Mouse (Mus musculus) neural tube, embryonic 10.5 days (tissue): ENCODE measurements around the gene Fer1l4.
A peak's percentile ranks its signal among the peaks of the same experiment; 100 is the strongest.

ENCODE experiments used
- DNase-seq: peaks from one replicate; pipeline ENCODE4 v3.0.0-alpha.2; 2017; ENCODE audit warnings: low spot score; ENCODE audit errors: extremely low spot score

The Fer1l4 gene

DNA sequence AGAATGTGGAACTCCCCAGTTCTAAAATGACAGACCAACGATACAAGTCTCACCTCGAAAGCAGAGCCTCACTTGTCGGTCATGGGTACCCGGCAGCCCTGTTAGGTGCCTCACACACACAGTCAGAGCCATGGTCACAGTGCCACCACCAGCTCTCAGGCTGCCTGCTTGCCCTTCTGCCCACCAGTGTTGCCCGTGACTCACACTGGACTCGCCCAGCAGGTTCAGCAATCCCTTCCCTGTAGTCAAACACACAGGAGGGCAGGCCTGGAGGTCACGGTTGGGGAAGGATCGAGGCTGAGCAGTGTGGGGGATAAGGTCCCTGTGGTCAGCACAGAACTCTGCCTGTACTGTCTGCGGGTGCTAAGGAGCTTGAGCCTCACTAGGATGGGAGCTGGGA is at the start of gene Fer1l4:
Gene Fer1l4, minus strand, starts transcription at position 132 of the 400 bp plus-strand sequence.
- DNase-seq, result no peak

DNA sequence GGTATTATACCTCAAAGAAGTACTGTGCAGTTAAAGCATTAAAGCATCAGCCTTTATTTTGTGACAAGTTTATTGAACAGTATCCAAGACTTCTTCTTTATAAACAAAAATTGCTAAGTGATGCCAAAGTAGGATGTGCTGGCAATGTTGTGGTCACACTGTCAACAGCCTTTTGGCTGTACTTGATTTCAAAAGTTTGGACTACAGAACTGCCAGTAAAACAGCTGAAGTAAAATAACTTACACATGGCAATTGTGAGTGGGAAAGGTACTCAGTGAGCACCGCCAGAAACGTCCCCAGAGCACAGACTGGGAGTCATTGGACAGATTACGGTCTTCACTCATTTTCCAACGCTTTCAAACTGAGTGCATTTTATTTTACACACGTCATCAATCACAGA is 39.2 kb upstream of the Fer1l4 start:
- no peak for DNase-seq

DNA sequence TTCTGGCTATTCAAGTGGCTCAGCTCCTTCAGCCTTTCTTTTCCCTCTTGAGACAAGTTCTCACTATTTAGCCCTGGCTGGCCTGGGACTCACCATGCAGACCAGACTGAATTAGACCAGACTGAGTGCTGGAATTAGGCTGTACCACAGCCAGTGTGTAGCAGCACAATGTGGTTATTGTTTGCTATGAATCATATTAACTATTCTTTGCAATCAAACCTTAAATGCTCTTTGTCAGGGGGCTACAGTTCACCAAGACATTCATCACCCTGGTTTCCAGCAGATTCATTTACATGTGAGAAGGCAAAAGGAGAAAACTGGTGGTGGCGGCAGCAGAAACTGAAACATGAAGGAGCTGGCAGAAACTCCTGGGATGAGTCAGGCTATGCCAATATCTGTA is 37.1 kb upstream of the Fer1l4 start:
- DNase-seq, result no peak

DNA sequence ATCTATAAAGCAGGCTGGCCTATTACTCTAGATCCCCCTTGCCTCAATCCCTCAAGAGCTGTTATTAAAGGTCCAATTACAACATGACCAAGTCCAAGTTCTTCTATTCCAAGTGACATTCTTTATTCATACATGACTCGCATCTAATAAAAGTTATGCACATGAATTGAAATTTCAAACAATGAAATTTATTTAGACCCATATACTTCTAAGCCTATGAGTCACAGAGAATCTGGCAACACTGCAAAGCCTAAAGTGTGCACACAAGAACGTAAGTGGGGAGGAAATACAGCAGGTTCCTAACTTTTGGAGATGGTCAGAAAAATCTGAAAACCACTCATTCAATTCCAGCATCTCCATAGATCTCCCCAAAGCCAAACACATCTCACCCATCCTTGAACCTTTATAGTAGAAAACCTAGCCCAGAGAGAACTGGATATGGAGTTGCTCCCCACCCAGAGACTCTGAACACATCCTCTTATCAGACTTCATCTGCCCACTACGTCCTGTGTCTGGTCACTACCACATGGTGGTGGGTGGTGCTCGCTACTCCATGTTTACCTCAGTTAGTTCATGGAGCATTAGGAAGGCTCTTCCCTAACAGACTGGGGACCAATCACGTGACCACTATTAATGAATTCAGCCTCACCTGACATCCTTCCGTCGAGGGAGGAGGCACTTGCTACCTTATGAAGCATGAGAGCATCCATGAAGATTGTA is 34.8 kb upstream of the Fer1l4 start:
- no peak for DNase-seq

DNA sequence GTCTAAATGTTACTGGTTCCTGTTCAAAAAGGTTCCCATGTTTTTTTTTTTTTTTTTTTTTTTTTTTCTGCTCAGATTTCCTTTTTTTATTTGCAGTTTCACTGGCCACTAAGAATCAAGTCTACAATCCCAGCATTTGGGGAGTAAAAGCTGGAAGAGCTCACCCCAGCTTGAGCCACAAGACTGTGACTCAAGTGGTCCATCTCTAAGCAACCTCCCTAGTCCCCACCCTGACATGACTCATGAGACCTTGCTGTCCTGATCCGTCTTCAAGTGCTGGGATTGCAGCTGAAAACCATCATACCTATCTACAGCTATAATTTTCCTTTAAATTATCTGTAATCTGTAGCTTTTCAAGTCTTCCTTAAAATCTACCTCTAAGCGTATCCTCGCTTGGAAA is 31.8 kb upstream of the Fer1l4 start:
- DNase-seq, result no peak

DNA sequence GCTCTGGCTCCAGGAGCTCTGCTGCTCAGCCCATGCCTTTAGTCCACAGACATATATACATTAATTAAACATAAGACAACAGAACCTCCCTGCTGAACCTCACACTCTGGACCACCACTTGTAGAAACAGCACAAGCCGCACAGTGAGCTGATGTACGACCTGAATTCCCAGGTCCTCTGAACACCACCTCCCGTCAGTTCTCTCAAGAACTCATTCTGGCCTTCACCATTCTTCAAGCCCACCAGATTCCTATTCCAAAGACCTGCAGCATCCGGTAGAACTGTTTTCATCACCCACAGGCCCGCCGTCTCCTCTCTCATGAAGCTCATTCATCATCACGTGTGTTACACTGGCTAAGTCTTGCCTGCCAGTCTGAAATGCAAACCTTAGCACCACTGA is 27.6 kb upstream of the Fer1l4 start:
- no peak for DNase-seq

DNA sequence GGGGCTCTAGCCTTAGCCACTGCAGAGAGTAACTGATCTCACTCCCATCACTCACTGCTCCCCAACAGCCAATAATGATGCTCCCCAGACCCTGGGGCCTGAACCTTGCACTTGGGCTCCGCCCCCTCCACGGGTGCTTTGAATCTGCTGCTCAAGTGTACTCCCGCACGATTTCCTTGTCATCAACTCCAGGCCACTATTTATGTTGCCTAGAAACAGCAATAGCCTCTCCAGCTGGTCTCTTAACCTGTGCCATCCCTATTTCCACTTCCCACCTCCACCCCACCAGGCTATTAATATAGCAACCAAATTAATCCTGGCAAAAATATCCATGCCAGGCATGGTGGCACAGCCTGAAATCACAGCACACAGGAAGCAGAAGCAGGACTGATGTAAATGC is 26.9 kb upstream of the Fer1l4 start:
- DNase-seq, result no peak

DNA sequence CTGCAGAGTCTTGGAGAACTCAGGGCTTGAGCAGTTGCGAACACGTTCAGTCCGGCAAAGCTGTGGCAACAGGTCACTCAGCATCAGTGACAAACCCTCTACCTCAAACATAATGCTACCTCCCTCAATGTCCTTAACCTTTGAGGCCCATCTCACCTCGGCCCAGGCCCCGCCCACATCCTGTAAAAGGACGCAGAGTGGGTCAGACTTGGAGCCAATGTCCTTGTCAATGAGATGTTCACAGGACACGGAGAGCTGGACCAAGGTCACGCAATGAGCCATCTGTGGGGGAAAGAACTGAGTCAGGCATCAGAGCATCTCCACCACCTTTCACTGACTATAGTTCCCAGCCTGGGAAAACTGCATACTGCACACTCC is 26.4 kb upstream of the Fer1l4 start:
- DNase-seq, result no peak

DNA sequence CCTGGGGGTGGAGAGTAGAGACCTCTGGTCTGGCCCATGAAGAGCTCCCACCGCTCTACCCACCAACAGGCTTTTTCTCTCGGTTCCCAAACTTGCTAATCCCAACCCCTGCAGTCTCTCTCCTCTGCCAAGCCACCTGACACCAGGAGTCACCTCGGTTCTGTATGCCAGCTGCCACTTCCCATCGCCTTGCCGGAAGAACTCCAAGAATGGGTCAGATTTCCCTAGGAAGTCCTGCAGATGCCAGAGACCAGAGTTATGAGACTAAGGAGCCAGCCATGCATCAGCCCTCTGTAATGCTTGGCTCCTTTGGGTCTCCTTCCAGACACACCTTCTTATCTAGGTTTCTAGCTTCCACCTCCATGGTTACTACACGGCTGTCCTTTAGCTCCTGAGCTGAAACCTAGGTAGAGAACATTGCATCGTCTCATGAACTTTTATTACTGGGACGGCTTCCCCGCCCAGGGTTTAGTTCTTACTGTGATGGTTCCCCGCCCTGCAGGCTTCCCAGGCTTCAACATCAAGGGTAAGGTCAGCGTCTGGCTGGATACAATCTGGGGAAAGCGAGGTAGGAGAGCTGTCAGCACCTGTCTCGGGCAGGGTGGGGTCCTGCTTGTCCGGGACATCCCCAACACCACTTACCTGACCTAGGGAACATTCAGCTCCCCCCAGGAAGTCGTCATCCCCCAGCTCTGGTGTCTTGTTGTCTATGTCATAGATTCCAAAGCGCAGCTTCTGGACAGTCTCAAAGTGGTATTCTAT is 25.9 kb upstream of the Fer1l4 start:
- no peak for DNase-seq

DNA sequence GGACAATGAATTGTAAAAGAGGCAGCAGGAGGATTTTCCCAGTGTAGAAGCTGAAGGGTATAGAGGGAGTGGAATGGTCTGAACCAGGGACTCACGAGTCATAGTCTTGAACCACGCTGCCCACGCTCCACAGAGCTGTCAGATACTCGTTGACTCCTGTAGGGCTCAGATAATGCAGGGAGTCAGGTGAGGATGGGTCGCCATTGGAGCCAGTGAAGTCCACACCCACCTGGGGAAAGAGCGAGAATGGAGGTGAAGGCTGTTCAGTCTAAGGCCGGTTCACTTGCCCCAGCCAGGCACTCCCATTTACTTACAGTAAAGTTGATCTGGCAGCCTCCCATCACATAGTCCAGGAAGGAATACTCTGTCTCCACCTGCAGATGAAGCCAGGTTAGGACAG is 24.7 kb upstream of the Fer1l4 start:
- DNase-seq, result no peak

DNA sequence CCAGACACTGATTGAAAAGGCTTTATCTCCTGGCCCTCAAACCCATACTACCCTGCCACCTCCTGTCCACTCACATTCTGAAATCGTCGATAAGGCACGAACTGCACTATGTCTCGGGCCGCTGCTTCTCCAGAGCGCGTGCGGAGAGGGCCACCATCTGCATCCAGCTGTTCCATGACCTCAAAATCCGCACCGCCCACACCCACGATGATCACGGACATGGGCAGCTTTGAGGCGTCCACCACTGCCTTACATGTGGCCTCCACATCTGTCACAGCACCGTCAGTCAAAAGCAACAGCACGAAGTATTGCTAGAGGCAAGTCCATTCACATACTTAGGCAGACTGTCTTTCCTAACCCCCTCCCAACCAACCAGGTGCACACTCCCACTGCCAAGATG is 21.0 kb upstream of the Fer1l4 start:
- DNase-seq, result no peak

DNA sequence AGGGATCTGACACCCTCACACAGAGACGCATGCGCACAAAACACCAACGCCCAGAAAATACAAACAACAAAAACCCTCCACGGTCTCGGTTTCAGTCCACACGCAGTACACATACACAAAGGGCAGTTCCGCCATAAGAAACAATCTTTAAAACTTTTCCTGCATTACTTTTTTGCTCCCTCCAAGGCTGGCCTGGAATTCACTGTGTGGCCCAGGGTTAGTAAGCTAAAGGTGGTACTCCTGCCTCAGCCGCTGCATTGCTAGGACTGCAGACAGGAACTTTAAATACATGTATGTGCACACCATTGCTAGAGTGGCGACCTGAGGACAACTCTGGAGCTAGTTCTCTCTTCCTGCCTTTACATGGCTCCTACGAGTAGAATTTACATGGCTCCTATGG is 18.5 kb upstream of the Fer1l4 start:
- no peak for DNase-seq

DNA sequence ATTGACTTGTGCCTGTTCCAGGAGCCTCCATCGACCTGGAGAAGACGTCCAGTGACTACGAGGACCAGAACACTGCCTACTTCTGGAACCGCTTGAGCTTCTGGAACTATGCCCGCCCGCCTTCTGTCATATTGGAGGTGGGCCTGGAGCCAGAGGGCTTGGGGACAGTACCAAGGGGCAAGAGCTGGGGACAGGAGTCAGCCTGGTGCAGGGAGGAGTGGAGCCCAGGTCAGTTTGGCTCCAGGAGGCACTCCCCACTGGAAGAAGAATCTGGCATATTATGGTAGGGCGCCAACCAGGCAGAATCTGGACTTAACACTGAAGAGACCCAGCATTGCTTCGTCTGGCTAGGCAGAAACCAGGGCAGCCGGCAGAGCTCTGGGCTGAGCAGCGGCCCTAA is 15.2 kb upstream of the Fer1l4 start:
- no peak for DNase-seq

DNA sequence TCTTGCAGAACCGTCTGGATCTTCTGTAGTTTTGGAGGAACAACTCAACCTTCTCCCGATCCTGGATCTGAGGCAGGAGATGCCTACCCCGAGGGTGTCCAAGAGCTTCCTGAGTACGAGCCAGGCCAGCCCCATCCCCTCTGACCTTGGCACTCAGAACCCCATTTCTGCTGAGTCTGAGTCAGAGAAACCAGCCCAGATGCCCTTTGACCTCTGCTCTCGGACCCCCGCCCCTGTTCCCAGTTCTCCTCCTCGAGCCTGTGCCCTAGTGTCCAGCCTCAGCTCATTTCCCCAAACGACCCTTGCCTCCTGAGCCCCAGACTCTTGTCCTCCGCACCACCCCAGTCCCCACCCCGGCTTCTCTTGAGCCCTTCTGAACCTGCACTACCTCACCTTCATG is 13.4 kb upstream of the Fer1l4 start:
- no peak for DNase-seq

DNA sequence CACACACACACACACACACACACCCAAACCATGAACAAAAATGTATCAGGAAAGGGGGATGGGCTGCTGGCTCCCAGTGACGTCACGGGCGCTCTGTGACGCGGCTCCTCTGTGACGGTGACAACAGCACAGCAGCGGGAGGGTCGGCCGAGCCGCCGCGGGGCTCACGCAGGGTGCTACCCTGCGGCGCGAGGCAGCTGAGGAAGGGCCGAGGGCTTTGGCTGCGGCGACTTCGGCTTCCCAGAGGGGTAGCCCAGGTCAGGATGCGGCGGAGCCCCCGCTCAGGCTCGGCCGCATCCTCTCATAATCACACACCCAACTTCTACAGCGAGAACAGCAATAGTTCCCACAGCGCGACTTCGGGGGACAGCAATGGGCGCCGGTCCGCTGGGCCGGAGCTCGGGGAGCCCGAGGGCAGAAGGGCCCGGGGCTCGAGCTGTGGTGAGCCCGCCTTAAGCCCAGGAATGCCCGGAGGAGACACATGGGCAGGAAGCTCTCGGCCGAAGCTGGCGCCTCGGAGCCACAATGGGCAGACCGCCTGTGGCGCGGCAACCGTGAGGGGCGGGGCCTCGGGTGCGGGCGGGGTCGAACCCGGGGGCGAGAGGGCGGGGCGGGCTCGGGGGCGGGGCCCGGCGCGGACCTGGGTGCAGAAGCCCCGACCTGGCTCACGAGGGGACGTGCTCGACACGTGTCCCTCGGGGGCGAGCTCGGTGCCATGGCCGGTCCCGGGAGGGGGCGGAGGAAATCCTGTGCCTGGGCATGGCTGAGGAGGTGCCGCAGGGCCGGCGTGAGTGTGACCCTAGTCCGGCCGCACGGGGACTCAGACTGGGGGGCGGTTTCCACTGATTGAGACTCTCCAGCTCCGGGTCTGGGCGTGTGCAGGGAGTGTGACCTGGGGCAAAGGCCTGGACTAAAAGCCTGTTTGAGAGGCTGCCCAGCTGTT is 12.6 kb upstream of the Fer1l4 start, which contains the start of gene Spag4:
Gene Spag4, plus strand, starts transcription at position 77 of the 943 bp plus-strand sequence.
- peak; percentile 92 for DNase-seq

DNA sequence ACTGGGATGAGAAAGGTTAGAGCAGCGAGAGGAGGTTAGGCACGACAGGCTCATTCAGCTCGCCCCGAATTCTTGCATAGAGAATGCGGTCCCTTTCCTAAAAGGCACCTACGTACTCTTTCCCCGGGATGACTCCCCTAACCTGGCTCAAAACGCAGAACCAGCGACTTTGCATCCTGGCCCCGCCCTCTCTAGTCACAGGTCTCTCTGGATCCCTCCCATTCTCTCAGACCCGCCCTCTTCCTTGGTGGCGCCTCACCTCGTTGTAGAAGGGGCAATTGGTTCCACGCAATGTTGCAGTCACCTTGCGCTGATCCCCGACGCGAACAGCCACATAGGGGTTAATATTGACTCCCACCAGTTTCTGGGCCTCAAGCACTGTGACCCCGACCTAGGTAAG is 4.8 kb downstream of the Fer1l4 start:
- DNase-seq, result no peak

DNA sequence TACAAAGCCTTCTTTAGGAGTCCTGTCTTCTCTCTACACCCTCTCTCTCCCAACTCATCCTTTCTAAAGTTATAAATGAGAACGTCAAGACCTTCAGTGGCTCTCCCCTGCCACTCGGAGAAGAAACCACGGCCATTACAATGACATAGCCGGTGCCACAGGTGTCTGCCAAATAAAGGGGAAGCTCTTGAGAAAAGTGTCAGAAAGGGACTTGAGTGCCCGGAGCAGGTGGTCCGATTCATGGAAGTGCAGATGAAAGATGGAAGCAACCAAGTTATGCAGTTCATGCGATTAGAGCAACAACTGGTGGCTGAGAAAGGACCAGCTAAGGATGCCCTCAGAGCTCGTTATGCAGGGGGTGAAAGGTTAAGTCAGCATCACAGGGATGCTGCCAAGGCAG is 9.8 kb downstream of the Fer1l4 start:
- DNase-seq, result no peak

DNA sequence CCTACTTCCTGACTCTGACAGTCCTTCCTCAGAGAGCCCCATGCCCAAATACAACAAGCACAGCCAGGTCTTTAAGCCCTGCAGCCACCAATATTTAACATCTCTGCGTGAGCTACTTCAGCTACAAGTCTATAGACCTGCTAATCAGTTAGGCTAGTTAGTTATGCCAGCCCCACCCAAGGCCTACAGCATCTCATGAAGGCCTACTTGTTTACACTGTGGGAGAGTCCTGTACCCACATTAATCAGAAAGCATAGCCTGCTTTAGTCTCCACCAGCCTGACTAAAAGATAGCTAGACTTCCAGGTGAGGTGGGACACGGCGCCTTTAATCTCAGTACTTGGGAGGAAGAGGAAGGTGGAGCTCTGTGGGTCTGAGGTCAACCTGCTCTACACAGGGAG is 13.4 kb downstream of the Fer1l4 start:
- no peak for DNase-seq

DNA sequence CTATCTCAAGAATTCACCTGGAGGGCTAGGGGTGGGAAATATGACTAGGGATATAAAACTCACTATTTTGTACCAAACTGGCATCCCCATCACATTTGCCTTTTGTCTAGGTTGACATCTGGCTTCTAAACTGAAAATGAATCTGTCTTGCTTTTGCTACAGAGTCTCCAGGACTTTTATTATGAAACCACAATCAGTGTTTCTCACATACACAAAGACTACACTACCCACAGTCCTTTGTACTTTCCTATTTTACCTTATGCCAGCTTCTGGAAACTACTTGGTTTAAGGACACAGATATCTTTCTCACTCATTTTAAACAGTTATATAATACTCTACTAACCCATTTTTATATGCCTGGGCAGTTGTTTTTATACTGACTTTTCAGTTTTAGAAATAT is 27.3 kb downstream of the Fer1l4 start:
- DNase-seq, result no peak

DNA sequence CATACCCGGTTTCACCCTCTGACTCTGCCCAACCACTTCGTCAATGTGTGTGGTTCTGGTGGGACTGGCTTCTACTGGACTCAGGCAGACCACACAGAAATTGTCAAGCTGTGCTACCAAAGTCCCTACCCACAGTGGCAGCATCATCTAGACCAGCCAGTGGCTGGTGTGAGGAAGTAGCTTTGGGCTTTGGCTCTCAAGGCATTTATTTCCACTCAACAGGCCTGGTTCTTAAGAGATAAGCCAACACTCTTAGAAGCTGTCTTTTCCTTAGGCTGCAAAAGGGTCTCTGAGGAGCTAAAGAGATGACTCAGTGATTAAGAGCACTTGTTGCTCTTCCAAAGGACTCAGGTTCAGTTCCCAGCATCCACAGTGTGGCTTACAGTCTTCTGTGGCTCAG is 31.0 kb downstream of the Fer1l4 start:
- DNase-seq, result no peak

DNA sequence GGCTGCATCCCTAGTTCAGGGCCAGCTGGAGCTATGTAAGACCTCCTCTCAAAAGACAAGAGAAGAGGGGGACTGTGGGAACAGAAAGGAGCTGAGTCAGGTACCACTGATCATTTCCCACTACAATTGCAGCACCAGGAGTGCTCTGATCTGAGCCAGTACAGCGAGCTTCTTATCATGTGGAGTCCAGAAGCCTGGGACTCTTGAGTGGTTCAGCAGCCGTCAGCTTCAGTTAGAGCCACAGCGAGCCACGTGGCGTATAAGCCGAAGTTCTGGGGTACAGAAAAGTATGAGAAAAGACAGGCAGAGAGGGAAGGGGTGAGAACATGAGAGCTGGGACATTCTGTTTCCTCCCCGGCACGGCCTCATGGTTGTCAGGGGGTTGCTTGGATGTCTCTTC is 31.5 kb downstream of the Fer1l4 start:
- no peak for DNase-seq

DNA sequence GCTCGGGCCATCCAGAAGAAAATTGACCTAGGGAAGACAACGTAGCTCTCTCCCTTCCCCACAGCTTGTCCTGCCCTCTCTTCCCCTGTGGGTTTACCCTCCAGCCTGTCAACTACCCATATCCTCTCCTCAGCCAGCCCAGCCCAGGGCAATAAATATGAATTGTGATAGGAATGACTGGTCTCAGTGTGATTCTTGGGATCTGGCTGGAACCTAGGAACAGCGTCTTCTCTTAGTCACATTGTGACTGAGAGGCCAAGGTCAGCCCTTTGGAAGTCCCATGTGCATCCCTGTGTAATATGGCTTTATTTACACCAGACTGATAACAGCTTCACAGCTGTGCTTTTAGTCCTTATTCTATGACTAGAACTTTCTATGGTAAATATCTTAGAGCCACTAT is 34.6 kb downstream of the Fer1l4 start:
- no peak for DNase-seq
